ENCODE assay signal across 12 mouse cellular contexts in genomic region chr12:80923602-80924001, GRCm38 (mm10). TPM values are rescaled to one million over a fixed set of nuclear protein-coding genes. Genes with fewer than 3 reads are reported as not detected.
DNase-seq lines count a peak whose midpoint lies in the region; ATAC-seq lines count a peak whose summit lies in the region.
"Had no signal": no experiment of that assay in that cellular context is flagged by ENCODE, and none has a peak within 500 bp of the region (broad histone marks: within the 10 kb centered on the region; RNA-seq: fewer than 3 reads in every experiment).

No protein-coding gene starts in this region.

- no peak overlapping the region for H3K27ac ChIP-seq in heart, embryonic 11.5 days (ENCODE audit: low read depth, low read length)
- H3K27ac ChIP-seq in midbrain, embryonic 11.5 days (ENCODE audit: low read depth, low read length) = no peak overlapping the region
- no peak overlapping the region for H3K27ac ChIP-seq in midbrain, embryonic 14.5 days (replicated peaks; ENCODE audit: low read depth, low read length)
- H3K27ac ChIP-seq: neural tube, embryonic 13.5 days had no signal

- no peak overlapping the region for H3K9ac ChIP-seq in heart, embryonic 11.5 days (ENCODE audit: low read depth, low read length)
- H3K9ac ChIP-seq in midbrain, embryonic 11.5 days (ENCODE audit: low read length) = no peak overlapping the region
- H3K9ac ChIP-seq in midbrain, embryonic 14.5 days (replicated peaks; ENCODE audit: low read length) = no peak overlapping the region
- H3K9ac ChIP-seq: neural tube, embryonic 13.5 days had no signal

- no peak for ATAC-seq in heart, embryonic 11.5 days (replicated peaks; ENCODE audit: insufficient number of reproducible peaks, low FRiP score, low TSS enrichment)
- no peak for ATAC-seq in midbrain, embryonic 11.5 days (ENCODE audit: low FRiP score)
- ATAC-seq in midbrain, embryonic 14.5 days (ENCODE audit: low FRiP score, low TSS enrichment) = no peak
- ATAC-seq: forebrain, embryonic 14.5 days had no signal

- H3K4me3 ChIP-seq in heart, embryonic 11.5 days (ENCODE audit: low read depth, low read length) = no peak overlapping the region
- no peak overlapping the region for H3K4me3 ChIP-seq in midbrain, embryonic 11.5 days (ENCODE audit: low read depth, low read length)
- H3K4me3 ChIP-seq in midbrain, embryonic 14.5 days (replicated peaks; ENCODE audit: low read depth, low read length) = no peak overlapping the region
- H3K4me3 ChIP-seq: neural tube, embryonic 13.5 days had no signal

- peak; percentile 28 for DNase-seq in heart, adult 11 months
- peak; percentile 84 for DNase-seq in midbrain, embryonic 11.5 days (ENCODE audit: low spot score, missing footprints)
- DNase-seq in midbrain, embryonic 14.5 days = no peak
- peak; percentile 20 for DNase-seq in lung, postnatal 10 days
- peak; percentile 47 for DNase-seq in testis, postnatal 14 days (ENCODE audit: low spot score)
- no peak for DNase-seq in spleen, postnatal 36 days (ENCODE audit: low spot score in 2 of 2)
- DNase-seq in right cerebral cortex, postnatal 4 days = no peak
- DNase-seq: adrenal gland, postnatal 10 days; cerebellum, adult 9-10 months had no signal

- no peaks in the 10 kb centered on the region for H3K4me1 ChIP-seq in heart, embryonic 11.5 days (ENCODE audit: control insufficient read depth, insufficient read depth, low read length)
- H3K4me1 ChIP-seq in midbrain, embryonic 11.5 days (ENCODE audit: control insufficient read depth, insufficient read depth, low read length) = no peaks in the 10 kb centered on the region
- no peaks in the 10 kb centered on the region for H3K4me1 ChIP-seq in midbrain, embryonic 14.5 days (ENCODE audit: control insufficient read depth, insufficient read depth, low read length)

- no peaks in the 10 kb centered on the region for H3K27me3 ChIP-seq in heart, embryonic 11.5 days (ENCODE audit: control insufficient read depth, insufficient read depth, low read length)
- no peaks in the 10 kb centered on the region for H3K27me3 ChIP-seq in midbrain, embryonic 11.5 days (ENCODE audit: control insufficient read depth, insufficient read depth, low read length)
- no peaks in the 10 kb centered on the region for H3K27me3 ChIP-seq in midbrain, embryonic 14.5 days (ENCODE audit: control insufficient read depth, insufficient read depth, low read length)
- H3K27me3 ChIP-seq: neural tube, embryonic 13.5 days had no signal

- no peak overlapping the region for H3K4me2 ChIP-seq in heart, embryonic 11.5 days
- no peak overlapping the region for H3K4me2 ChIP-seq in midbrain, embryonic 11.5 days
- no peak overlapping the region for H3K4me2 ChIP-seq in midbrain, embryonic 14.5 days (ENCODE audit: low read length)

- no peaks in the 10 kb centered on the region for H3K36me3 ChIP-seq in heart, embryonic 11.5 days (ENCODE audit: control insufficient read depth, insufficient read depth, low read length)
- no peaks in the 10 kb centered on the region for H3K36me3 ChIP-seq in midbrain, embryonic 11.5 days (ENCODE audit: control insufficient read depth, insufficient read depth, low read length)
- H3K36me3 ChIP-seq in midbrain, embryonic 14.5 days (ENCODE audit: control insufficient read depth, insufficient read depth, low read length) = no peaks in the 10 kb centered on the region
- H3K36me3 ChIP-seq: neural tube, embryonic 13.5 days had no signal

- WGBS in heart, embryonic 11.5 days (ENCODE audit: insufficient replicate concordance) = 69% methylated on average over 5 of the region's 5 CpGs
- WGBS in midbrain, embryonic 11.5 days = 70% methylated on average over 5 of the region's 5 CpGs
- 64% methylated on average over 5 of the region's 5 CpGs for WGBS in midbrain, embryonic 14.5 days

- H3K9me3 ChIP-seq in heart, embryonic 11.5 days (replicated peaks; ENCODE audit: control insufficient read depth, low read length) = no peaks in the 10 kb centered on the region
- H3K9me3 ChIP-seq in midbrain, embryonic 11.5 days (ENCODE audit: control insufficient read depth, low read length) = no peaks in the 10 kb centered on the region
- no peaks in the 10 kb centered on the region for H3K9me3 ChIP-seq in midbrain, embryonic 14.5 days (ENCODE audit: control insufficient read depth, low read length)
- H3K9me3 ChIP-seq: neural tube, embryonic 13.5 days had no signal

RNA-seq across cellular contexts. Expression of gene Srsf5, which starts 21.7 kb away (rescaled TPM):
- 215 and 316 TPM in 2 replicates for polyA plus RNA-seq in heart, embryonic 11.5 days (2014; fragmentation: Nextera tagmentation; extraction: Ambion mirVana)
- polyA plus RNA-seq in midbrain, embryonic 11.5 days (2014; fragmentation: Nextera tagmentation; extraction: Ambion mirVana) = 444 and 504 TPM in 2 replicates
- polyA plus RNA-seq in midbrain, embryonic 14.5 days (2014; fragmentation: Nextera tagmentation; extraction: Ambion mirVana) = 283 and 294 TPM in 2 replicates

RNA-seq across cellular contexts. Expression of gene Slc10a1, which starts 44.9 kb away (rescaled TPM):
- polyA plus RNA-seq in heart, embryonic 11.5 days (2014; fragmentation: Nextera tagmentation; extraction: Ambion mirVana) = 0.18 and 0.87 TPM in 2 replicates
- polyA plus RNA-seq in midbrain, embryonic 11.5 days (2014; fragmentation: Nextera tagmentation; extraction: Ambion mirVana) = 0.26 and 0.44 TPM in 2 replicates
- polyA plus RNA-seq in midbrain, embryonic 14.5 days (2014; fragmentation: Nextera tagmentation; extraction: Ambion mirVana) = 0.49 and 0.50 TPM in 2 replicates

Comparison
In these comparisons a context has a peak if more than half of its experiments do, and no peak if none do; other contexts are left out.
1. DNase-seq: peak in heart, adult 11 months (single experiment), midbrain, embryonic 11.5 days (single experiment), lung, postnatal 10 days (single experiment) and testis, postnatal 14 days (single experiment); none in midbrain, embryonic 14.5 days (single experiment), spleen, postnatal 36 days (0 of 2) and right cerebral cortex, postnatal 4 days (single experiment).